Mouse (Mus musculus): ENCODE results near the gene Cers2. TPM values are rescaled to one million over a fixed set of nuclear protein-coding genes. Genes with fewer than 3 reads are reported as not detected.
A peak's percentile ranks its signal among the peaks of the same experiment; 100 is the strongest.

Cers2 gene
- polyA plus RNA-seq, 1 experiment from 2014 or later, result 75.0 TPM

- Histone ChIP-seq H3K9ac (replicated peaks; ENCODE audit: low read depth, low read length) (no peak overlapping the region), H3K4me3 (ENCODE audit: low read depth, low read length) (no peak overlapping the region), H3K36me3 (ENCODE audit: control insufficient read depth, insufficient read depth, low read length) (peaks cover 30% of the 10 kb centered on the region; the same call in 1 of the 2 replicates), H3K9me3 (ENCODE audit: control insufficient read depth, low read length) (no peaks in the 10 kb centered on the region), H3K4me2 (ENCODE audit: low read depth, low read length) (no peak overlapping the region), H3K27me3 (ENCODE audit: control insufficient read depth, insufficient read depth, low read length) (no peaks in the 10 kb centered on the region), H3K27ac (ENCODE audit: low read depth, low read length) (no peak overlapping the region), H3K4me1 (ENCODE audit: control insufficient read depth, insufficient read depth, low read length) (no peaks in the 10 kb centered on the region)
- WGBS, result 90% methylated on average over 7 of the region's 7 CpGs
- ATAC-seq (ENCODE audit: low read depth), result no peak
Observed at GRCm38 (mm10) chr3:95294316-95294715, 20.3 kb upstream of the Cers2 start.

GRCm38 (mm10) chr3:95294718-95295117, 19.9 kb upstream of the Cers2 start:
- Histone ChIP-seq H3K9ac (replicated peaks; ENCODE audit: low read depth, low read length) (no peak overlapping the region), H3K27ac (ENCODE audit: low read depth, low read length) (no peak overlapping the region), H3K27me3 (ENCODE audit: control insufficient read depth, insufficient read depth, low read length) (no peaks in the 10 kb centered on the region), H3K36me3 (ENCODE audit: control insufficient read depth, insufficient read depth, low read length) (peaks cover 30% of the 10 kb centered on the region; the same call in 1 of the 2 replicates), H3K9me3 (ENCODE audit: control insufficient read depth, low read length) (no peaks in the 10 kb centered on the region), H3K4me2 (ENCODE audit: low read depth, low read length) (no peak overlapping the region), H3K4me3 (ENCODE audit: low read depth, low read length) (no peak overlapping the region), H3K4me1 (ENCODE audit: control insufficient read depth, insufficient read depth, low read length) (no peaks in the 10 kb centered on the region)
- 94% methylated on average over 5 of the region's 5 CpGs for WGBS
- ATAC-seq (ENCODE audit: low read depth), result no peak

DNA sequence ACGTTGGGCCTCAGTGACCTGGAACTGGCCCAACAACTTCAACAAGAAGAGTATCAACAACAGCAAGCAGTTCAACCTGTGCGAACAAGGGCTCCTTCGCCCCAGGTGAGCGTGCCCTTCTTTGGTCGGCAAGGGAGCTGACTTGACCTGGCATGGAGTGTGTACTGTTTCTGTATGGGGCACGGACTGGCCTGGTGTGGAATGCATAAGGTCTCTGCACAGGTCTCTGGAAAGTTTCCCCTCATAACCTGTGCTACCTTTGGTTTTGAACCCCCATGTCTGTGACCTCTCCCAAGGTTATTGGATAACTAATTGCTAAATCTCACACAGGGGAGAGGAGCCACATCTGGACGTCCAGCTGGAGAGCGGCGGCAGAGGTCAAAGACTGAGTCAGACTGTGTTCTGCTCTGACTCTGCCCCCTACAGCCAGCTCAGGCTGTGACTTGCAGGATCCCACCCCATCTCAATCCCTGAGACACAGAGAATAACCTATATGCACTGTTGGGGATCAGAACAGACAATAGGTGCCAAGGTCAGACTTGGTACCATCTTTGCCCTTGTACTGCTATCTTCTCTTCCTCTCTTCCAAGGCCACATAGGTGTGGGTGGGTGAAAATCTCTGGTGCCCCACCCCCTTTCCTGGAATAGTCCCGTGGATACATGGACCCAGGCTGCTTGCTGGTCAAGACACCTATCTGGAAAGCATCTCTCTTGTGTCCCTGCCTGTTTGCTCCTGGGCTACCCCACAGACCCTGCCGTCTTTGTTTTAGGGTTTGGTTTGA, 19.1 kb upstream of the Cers2 start:
- no peak for ATAC-seq (ENCODE audit: low read depth)
- H3K36me3 ChIP-seq (ENCODE audit: control insufficient read depth, insufficient read depth, low read length), result peaks cover 24% of the 10 kb centered on the region; the same call in 1 of the 2 replicates
- H3K4me3 ChIP-seq (ENCODE audit: low read depth, low read length), result no peak overlapping the region
- H3K27me3 ChIP-seq (ENCODE audit: control insufficient read depth, insufficient read depth, low read length), result no peaks in the 10 kb centered on the region
- no peaks in the 10 kb centered on the region for H3K9me3 ChIP-seq (ENCODE audit: control insufficient read depth, low read length)
- no peak overlapping the region for H3K4me2 ChIP-seq (ENCODE audit: low read depth, low read length)
- 84% methylated on average over 11 of the region's 11 CpGs for WGBS
- no peak overlapping the region for H3K9ac ChIP-seq (replicated peaks; ENCODE audit: low read depth, low read length)
- H3K4me1 ChIP-seq (ENCODE audit: control insufficient read depth, insufficient read depth, low read length), result no peaks in the 10 kb centered on the region
- no peak overlapping the region for H3K27ac ChIP-seq (ENCODE audit: low read depth, low read length)

GRCm38 (mm10) chr3:95296103-95296469, 18.5 kb upstream of the Cers2 start:
- Histone ChIP-seq H3K27me3 (ENCODE audit: control insufficient read depth, insufficient read depth, low read length) (no peaks in the 10 kb centered on the region), H3K4me3 (ENCODE audit: low read depth, low read length) (no peak overlapping the region)
- WGBS, result 13% methylated on average over 5 of the region's 5 CpGs

DNA sequence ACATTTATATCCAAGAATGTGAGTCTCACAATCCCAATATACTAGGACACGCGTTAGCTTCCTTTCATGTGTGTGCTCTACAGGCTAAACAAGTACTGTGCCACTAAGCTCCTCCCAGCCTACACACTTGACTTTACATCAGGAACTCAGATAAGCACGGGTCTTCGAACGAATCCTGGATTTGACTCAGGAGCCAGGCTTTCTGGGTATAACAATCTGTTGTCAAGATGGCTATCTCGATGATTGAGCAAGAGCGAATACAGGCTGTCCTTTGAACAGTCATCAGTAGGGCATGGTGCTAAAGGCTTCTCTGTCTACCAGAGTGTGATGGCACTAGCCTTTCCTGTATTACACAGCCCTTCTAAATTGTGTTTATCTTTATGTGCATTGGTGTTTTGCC, 16.6 kb upstream of the Cers2 start:
- no peak for ATAC-seq (ENCODE audit: low read depth)
- no peaks in the 10 kb centered on the region for H3K27me3 ChIP-seq (ENCODE audit: control insufficient read depth, insufficient read depth, low read length)
- H3K4me3 ChIP-seq (ENCODE audit: low read depth, low read length), result no peak overlapping the region
- H3K4me2 ChIP-seq (ENCODE audit: low read depth, low read length), result no peak overlapping the region
- WGBS, result 97% methylated on average over 7 of the region's 7 CpGs
- H3K36me3 ChIP-seq (ENCODE audit: control insufficient read depth, insufficient read depth, low read length), result peaks cover 20% of the 10 kb centered on the region; the same call in 1 of the 2 replicates
- no peaks in the 10 kb centered on the region for H3K9me3 ChIP-seq (ENCODE audit: control insufficient read depth, low read length)
- H3K4me1 ChIP-seq (ENCODE audit: control insufficient read depth, insufficient read depth, low read length), result no peaks in the 10 kb centered on the region
- no peak overlapping the region for H3K9ac ChIP-seq (replicated peaks; ENCODE audit: low read depth, low read length)
- H3K27ac ChIP-seq (ENCODE audit: low read depth, low read length), result no peak overlapping the region

More at GRCm38 (mm10) chr3:95296103-95296469, 18.5 kb upstream of the Cers2 start:
- peaks cover 24% of the 10 kb centered on the region; the same call in 1 of the 2 replicates for H3K36me3 ChIP-seq (ENCODE audit: control insufficient read depth, insufficient read depth, low read length)
- H3K9me3 ChIP-seq (ENCODE audit: control insufficient read depth, low read length), result no peaks in the 10 kb centered on the region
- no peak overlapping the region for H3K4me2 ChIP-seq (ENCODE audit: low read depth, low read length)
- 0 out of 2 replicates have a peak, but pooled peaks have one; percentile 6 for ATAC-seq (ENCODE audit: low read depth)
- no peaks in the 10 kb centered on the region for H3K4me1 ChIP-seq (ENCODE audit: control insufficient read depth, insufficient read depth, low read length)
- no peak overlapping the region for H3K27ac ChIP-seq (ENCODE audit: low read depth, low read length)
- H3K9ac ChIP-seq (replicated peaks; ENCODE audit: low read depth, low read length), result no peak overlapping the region

GRCm38 (mm10) chr3:95301204-95301796, 13.3 kb upstream of the Cers2 start:
- no peak overlapping the region for H3K9ac ChIP-seq (replicated peaks; ENCODE audit: low read depth, low read length)
- no peak overlapping the region for H3K27ac ChIP-seq (ENCODE audit: low read depth, low read length)
- ATAC-seq (ENCODE audit: low read depth), result no peak
- H3K4me3 ChIP-seq (ENCODE audit: low read depth, low read length), result no peak overlapping the region
- no peaks in the 10 kb centered on the region for H3K27me3 ChIP-seq (ENCODE audit: control insufficient read depth, insufficient read depth, low read length)
- H3K4me1 ChIP-seq (ENCODE audit: control insufficient read depth, insufficient read depth, low read length), result no peaks in the 10 kb centered on the region
- H3K9me3 ChIP-seq (ENCODE audit: control insufficient read depth, low read length), result no peaks in the 10 kb centered on the region
- no peak overlapping the region for H3K4me2 ChIP-seq (ENCODE audit: low read depth, low read length)
- WGBS, result 93% methylated on average over 3 of the region's 3 CpGs
- H3K36me3 ChIP-seq (ENCODE audit: control insufficient read depth, insufficient read depth, low read length), result no peaks in the 10 kb centered on the region

GRCm38 (mm10) chr3:95306244-95306643, 8.3 kb upstream of the Cers2 start:
- 90% methylated on average over 4 of the region's 4 CpGs for WGBS
- Histone ChIP-seq H3K27ac (ENCODE audit: low read depth, low read length) (no peak overlapping the region), H3K4me1 (ENCODE audit: control insufficient read depth, insufficient read depth, low read length) (no peaks in the 10 kb centered on the region), H3K4me2 (ENCODE audit: low read depth, low read length) (no peak overlapping the region), H3K4me3 (ENCODE audit: low read depth, low read length) (no peak overlapping the region), H3K9ac (replicated peaks; ENCODE audit: low read depth, low read length) (no peak overlapping the region), H3K36me3 (ENCODE audit: control insufficient read depth, insufficient read depth, low read length) (no peaks in the 10 kb centered on the region), H3K27me3 (ENCODE audit: control insufficient read depth, insufficient read depth, low read length) (no peaks in the 10 kb centered on the region), H3K9me3 (ENCODE audit: control insufficient read depth, low read length) (no peaks in the 10 kb centered on the region)
- ATAC-seq (ENCODE audit: low read depth), result no peak

- Histone ChIP-seq H3K9ac (replicated peaks; ENCODE audit: low read depth, low read length) (no peak within 1 kb of the TSS), H3K4me1 (ENCODE audit: control insufficient read depth, insufficient read depth, low read length) (no peaks in the 10 kb centered on the region), H3K36me3 (ENCODE audit: control insufficient read depth, insufficient read depth, low read length) (no peaks in the 10 kb centered on the region), H3K9me3 (ENCODE audit: control insufficient read depth, low read length) (no peaks in the 10 kb centered on the region), H3K27me3 (ENCODE audit: control insufficient read depth, insufficient read depth, low read length) (no peaks in the 10 kb centered on the region), H3K27ac (ENCODE audit: low read depth, low read length) (no peak within 1 kb of the TSS), H3K4me2 (ENCODE audit: low read depth, low read length) (no peak within 1 kb of the TSS), H3K4me3 (ENCODE audit: low read depth, low read length) (no peak within 1 kb of the TSS)
- WGBS, result 82% methylated on average over 7 of the region's 7 CpGs
- no peak for ATAC-seq (ENCODE audit: low read depth)
Observed at GRCm38 (mm10) chr3:95307100-95307499, 7.5 kb upstream of the Cers2 start, which contains the start of gene Anxa9. Gene Anxa9, minus strand, starts transcription at chr3:95307176.

DNA sequence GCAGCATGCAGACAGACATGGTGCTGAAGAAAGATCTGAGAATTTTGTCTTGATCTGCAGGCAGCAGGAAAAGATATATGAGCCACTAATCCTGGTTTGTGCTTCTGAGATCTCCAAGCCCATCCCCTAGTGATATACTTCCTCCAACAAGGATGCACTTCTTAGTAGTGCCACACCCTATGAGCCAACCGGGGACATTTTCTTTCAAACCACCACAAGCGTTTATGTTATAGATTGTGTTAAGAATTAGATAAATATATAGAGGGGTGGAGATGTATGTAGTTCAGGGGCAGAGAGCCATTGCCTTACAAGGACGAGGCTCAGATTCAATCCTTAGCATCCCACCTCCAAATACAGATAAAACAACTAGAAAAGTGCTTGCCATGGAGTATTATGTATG, 4.1 kb upstream of the Cers2 start:
- Histone ChIP-seq H3K9ac (replicated peaks; ENCODE audit: low read depth, low read length) (no peak overlapping the region), H3K4me2 (ENCODE audit: low read depth, low read length) (no peak overlapping the region), H3K36me3 (ENCODE audit: control insufficient read depth, insufficient read depth, low read length) (no peaks in the 10 kb centered on the region), H3K4me3 (ENCODE audit: low read depth, low read length) (no peak overlapping the region), H3K27ac (ENCODE audit: low read depth, low read length) (no peak overlapping the region), H3K9me3 (ENCODE audit: control insufficient read depth, low read length) (no peaks in the 10 kb centered on the region), H3K4me1 (ENCODE audit: control insufficient read depth, insufficient read depth, low read length) (no peaks in the 10 kb centered on the region), H3K27me3 (ENCODE audit: control insufficient read depth, insufficient read depth, low read length) (no peaks in the 10 kb centered on the region)
- 72% methylated on average over 3 of the region's 3 CpGs for WGBS
- no peak for ATAC-seq (ENCODE audit: low read depth)
